Mouse (Mus musculus) hindbrain, embryonic 14.5 days (tissue): ENCODE measurements at regions not wholly inside any gene's neighbourhood (a gene's known extent, or its start where the extent isn't known, plus 50 kb on each side); places are given as distances from the start of the nearest gene placed in this dataset.

Experiments used
- ATAC-seq: fragments of 200-750 bp; cut with Nextera tagmentation; 2 replicates; pipeline ENCODE4 v1.8.0; 2017; ENCODE audit warnings: moderate number of reproducible peaks, mild to moderate bottlenecking, moderate TSS enrichment, moderate library complexity; ENCODE audit not compliant: low FRiP score
- DNase-seq: peaks from one replicate; pipeline ENCODE4 v3.0.0-alpha.2; 2015; ENCODE audit warnings: low spot score
- H3K27ac ChIP-seq: fragments of 300-500 bp; sonication (generic); 2 replicates; pipeline ENCODE4 v1.5.1; 2014; ENCODE audit warnings: mild to moderate bottlenecking, moderate library complexity
- H3K27me3 ChIP-seq: fragments of 300-500 bp; sonication (generic); 2 replicates; pipeline ENCODE4 v1.6.1; 2014; ENCODE audit warnings: mild to moderate bottlenecking, low read length, mixed read lengths; ENCODE audit not compliant: control insufficient read depth, insufficient read depth
- H3K36me3 ChIP-seq: fragments of 300-500 bp; sonication (generic); replicated peaks from 2 replicates; pipeline ENCODE4 v1.6.1; 2014; ENCODE audit not compliant: control insufficient read depth, insufficient read depth
- H3K4me1 ChIP-seq: fragments of 300-500 bp; sonication (generic); replicated peaks from 2 replicates; pipeline ENCODE4 v1.6.1; 2014; ENCODE audit warnings: antibody characterized with exemption, low read length, mixed read lengths; ENCODE audit not compliant: control insufficient read depth, insufficient read depth
- H3K4me2 ChIP-seq: fragments of 300-500 bp; sonication (generic); replicated peaks from 2 replicates; pipeline ENCODE4 v1.6.1; 2014; ENCODE audit warnings: mild to moderate bottlenecking, moderate library complexity
- H3K4me3 ChIP-seq: fragments of 300-500 bp; sonication (generic); replicated peaks from 2 replicates; pipeline ENCODE4 v1.5.1; 2014; ENCODE audit warnings: mild to moderate bottlenecking, low read length
- H3K9ac ChIP-seq: fragments of 300-500 bp; sonication (generic); 2 replicates; pipeline ENCODE4 v1.6.1; 2014
- H3K9me3 ChIP-seq: fragments of 300-500 bp; sonication (generic); 2 replicates; pipeline ENCODE4 v1.6.1; 2016; ENCODE audit warnings: low read length; ENCODE audit not compliant: control insufficient read depth
- WGBS: fragments of 180-500 bp; shearing (Covaris S2); extraction: QIAGEN DNeasy Blood & Tissue Kit; methylation state at CpG from one replicate; pipeline ENCODE4 v1.1.7; 2014; 5-methylcytosine and 5-hydroxymethylcytosine counted together

GRCm38 (mm10) chr1:40967768-40968504 is 162.5 kb downstream of the Tmem182 start:
- H3K4me3 ChIP-seq, result no peak overlapping the region
- no peak overlapping the region for H3K4me2 ChIP-seq
- no peak for DNase-seq

GRCm38 (mm10) chr1:40983762-40984161 is 178.4 kb downstream of the Tmem182 start:
- Histone ChIP-seq H3K36me3 (no peaks in the 10 kb centered on the region), H3K27ac (no peak overlapping the region), H3K4me2 (no peak overlapping the region), H3K27me3 (no peaks in the 10 kb centered on the region), H3K9me3 (no peaks in the 10 kb centered on the region), H3K4me3 (no peak overlapping the region), H3K4me1 (no peaks in the 10 kb centered on the region), H3K9ac (no peak overlapping the region)
- WGBS, result 70% methylated on average over 2 of the region's 2 CpGs
- DNase-seq, result no peak
- ATAC-seq, result no peak

More at GRCm38 (mm10) chr1:40967768-40968504, 162.5 kb downstream of the Tmem182 start:
- 0 out of 2 replicates have a peak, but pooled peaks cover 5% of the 10 kb centered on the region for H3K4me1 ChIP-seq
- no peaks in the 10 kb centered on the region for H3K36me3 ChIP-seq
- 73% methylated on average over 17 of the region's 17 CpGs for WGBS
- no peaks in the 10 kb centered on the region for H3K27me3 ChIP-seq
- H3K27ac ChIP-seq, result no peak overlapping the region
- no peak for ATAC-seq
- H3K9ac ChIP-seq, result no peak overlapping the region
- no peaks in the 10 kb centered on the region for H3K9me3 ChIP-seq

- Histone ChIP-seq H3K4me2 (no peak overlapping the region), H3K4me1 (no peaks in the 10 kb centered on the region), H3K9ac (no peak overlapping the region), H3K4me3 (no peak overlapping the region), H3K27ac (no peak overlapping the region), H3K36me3 (no peaks in the 10 kb centered on the region), H3K9me3 (no peaks in the 10 kb centered on the region), H3K27me3 (no peaks in the 10 kb centered on the region)
- ATAC-seq (no peak), DNase-seq (no peak)
- 90% methylated on average over 4 of the region's 4 CpGs for WGBS
Measured at GRCm38 (mm10) chr1:40993327-40993726, 187.9 kb downstream of the Tmem182 start.

- no peaks in the 10 kb centered on the region for H3K4me1 ChIP-seq
- WGBS, result 43% methylated on average over 13 of the region's 13 CpGs
- no peak overlapping the region for H3K9ac ChIP-seq
Measured at GRCm38 (mm10) chr1:41001154-41001949, 196.0 kb downstream of the Tmem182 start.

GRCm38 (mm10) chr1:41002006-41002405 is 196.6 kb downstream of the Tmem182 start:
- no peak for ATAC-seq
- no peak overlapping the region for H3K4me2 ChIP-seq
- WGBS, result 62% methylated on average over 9 of the region's 9 CpGs
- H3K36me3 ChIP-seq, result no peaks in the 10 kb centered on the region
- H3K9me3 ChIP-seq, result no peaks in the 10 kb centered on the region
- no peak overlapping the region for H3K4me3 ChIP-seq
- H3K27me3 ChIP-seq, result no peaks in the 10 kb centered on the region
- DNase-seq, result no peak
- no peak overlapping the region for H3K9ac ChIP-seq
- H3K4me1 ChIP-seq, result no peaks in the 10 kb centered on the region
- H3K27ac ChIP-seq, result no peak overlapping the region

More at GRCm38 (mm10) chr1:41001154-41001949, 196.0 kb downstream of the Tmem182 start:
- no peaks in the 10 kb centered on the region for H3K9me3 ChIP-seq
- no peak overlapping the region for H3K4me2 ChIP-seq
- ATAC-seq (peak; percentile 69; the same call in 1 of the 2 replicates), DNase-seq (peak; percentile 78)
- H3K27me3 ChIP-seq, result no peaks in the 10 kb centered on the region
- no peaks in the 10 kb centered on the region for H3K36me3 ChIP-seq
- H3K27ac ChIP-seq, result no peak overlapping the region
- no peak overlapping the region for H3K4me3 ChIP-seq

GRCm38 (mm10) chr1:41026943-41027342 is 221.5 kb downstream of the Tmem182 start:
- Histone ChIP-seq H3K4me1 (no peaks in the 10 kb centered on the region; the same call in 1 of the 2 replicates), H3K4me2 (no peak overlapping the region), H3K9ac (no peak overlapping the region), H3K9me3 (no peaks in the 10 kb centered on the region), H3K36me3 (no peaks in the 10 kb centered on the region), H3K27me3 (no peaks in the 10 kb centered on the region), H3K4me3 (no peak overlapping the region), H3K27ac (no peak overlapping the region)
- WGBS, result 74% methylated on average over 4 of the region's 4 CpGs
- DNase-seq, result no peak
- no peak for ATAC-seq

GRCm38 (mm10) chr1:41027540-41027978 is 222.2 kb downstream of the Tmem182 start:
- Histone ChIP-seq H3K27me3 (no peaks in the 10 kb centered on the region), H3K4me1 (no peaks in the 10 kb centered on the region; the same call in 1 of the 2 replicates), H3K4me3 (no peak overlapping the region), H3K27ac (no peak overlapping the region), H3K4me2 (no peak overlapping the region), H3K9me3 (no peaks in the 10 kb centered on the region), H3K36me3 (no peaks in the 10 kb centered on the region), H3K9ac (no peak overlapping the region)
- ATAC-seq (peak; percentile 76; the same call in 1 of the 2 replicates), DNase-seq (no peak)
- WGBS, result 30% methylated on average over 4 of the region's 4 CpGs

GRCm38 (mm10) chr1:41028021-41028420 is 222.6 kb downstream of the Tmem182 start:
- no peaks in the 10 kb centered on the region for H3K36me3 ChIP-seq
- no peaks in the 10 kb centered on the region for H3K9me3 ChIP-seq
- H3K4me1 ChIP-seq, result no peaks in the 10 kb centered on the region; the same call in 1 of the 2 replicates
- H3K9ac ChIP-seq, result no peak overlapping the region
- no peak for DNase-seq
- H3K4me2 ChIP-seq, result no peak overlapping the region
- no peak overlapping the region for H3K27ac ChIP-seq
- 89% methylated on average over 2 of the region's 2 CpGs for WGBS
- no peak for ATAC-seq
- no peak overlapping the region for H3K4me3 ChIP-seq
- no peaks in the 10 kb centered on the region for H3K27me3 ChIP-seq

GRCm38 (mm10) chr1:41035085-41035880 is 229.9 kb downstream of the Tmem182 start:
- Histone ChIP-seq H3K9ac (no peak overlapping the region), H3K4me3 (no peak overlapping the region), H3K4me2 (no peak overlapping the region), H3K27ac (no peak overlapping the region), H3K36me3 (no peaks in the 10 kb centered on the region), H3K9me3 (no peaks in the 10 kb centered on the region), H3K27me3 (no peaks in the 10 kb centered on the region), H3K4me1 (no peaks in the 10 kb centered on the region)
- ATAC-seq (no peak), DNase-seq (no peak)
- WGBS, result 71% methylated on average over 22 of the region's 22 CpGs
